Mouse (Mus musculus): Measurements from ENCODE around the gene Pde4b. TPM values are rescaled to one million over a fixed set of nuclear protein-coding genes. Genes with fewer than 3 reads are reported as not detected.
A peak's percentile ranks its signal among the peaks of the same experiment; 100 is the strongest.

Pde4b gene
- polyA plus RNA-seq, 1 experiment from 2014 or later, result 19.1 TPM

- Histone ChIP-seq H3K9ac (no peak overlapping the region), H3K27ac (replicated peaks) (no peak overlapping the region), H3K9me3 (no peaks in the 10 kb centered on the region), H3K27me3 (replicated peaks) (no peaks in the 10 kb centered on the region), H3K4me3 (no peak overlapping the region), H3K4me2 (no peak overlapping the region), H3K4me1 (peaks cover 16% of the 10 kb centered on the region), H3K36me3 (no peaks in the 10 kb centered on the region)
- no peak for ATAC-seq (ENCODE audit: extremely low read depth, insufficient number of reproducible peaks, low FRiP score, low TSS enrichment)
- WGBS, result 83% methylated on average over 1 of the region's 1 CpGs
Observed at GRCm38 (mm10) chr4:102351476-102352475, 264.4 kb downstream of the Pde4b start.

GRCm38 (mm10) chr4:102353641-102354403 is 266.5 kb downstream of the Pde4b start:
- H3K9me3 ChIP-seq, result no peaks in the 10 kb centered on the region
- ATAC-seq (ENCODE audit: extremely low read depth, insufficient number of reproducible peaks, low FRiP score, low TSS enrichment), result no peak
- no peak overlapping the region for H3K27ac ChIP-seq (replicated peaks)
- H3K4me2 ChIP-seq, result no peak overlapping the region
- H3K4me1 ChIP-seq, result peaks cover 15% of the 10 kb centered on the region
- WGBS, result 76% methylated on average over 3 of the region's 3 CpGs
- no peak overlapping the region for H3K4me3 ChIP-seq
- no peak overlapping the region for H3K9ac ChIP-seq
- H3K36me3 ChIP-seq, result no peaks in the 10 kb centered on the region
- no peaks in the 10 kb centered on the region for H3K27me3 ChIP-seq (replicated peaks)

- Histone ChIP-seq H3K9me3 (no peaks in the 10 kb centered on the region), H3K4me1 (no peaks in the 10 kb centered on the region), H3K27me3 (replicated peaks) (no peaks in the 10 kb centered on the region), H3K9ac (no peak overlapping the region), H3K36me3 (no peaks in the 10 kb centered on the region), H3K4me3 (no peak overlapping the region), H3K4me2 (0 out of 2 replicates have a peak overlapping the region, but pooled peaks have one; percentile 3), H3K27ac (replicated peaks) (no peak overlapping the region)
- no peak for ATAC-seq (ENCODE audit: extremely low read depth, insufficient number of reproducible peaks, low FRiP score, low TSS enrichment)
- WGBS, result 56% methylated on average over 9 of the region's 9 CpGs
Observed at GRCm38 (mm10) chr4:102368105-102368735, 280.9 kb downstream of the Pde4b start.

GRCm38 (mm10) chr4:102374614-102375013 is 287.3 kb downstream of the Pde4b start:
- Histone ChIP-seq H3K4me2 (no peak overlapping the region), H3K36me3 (no peaks in the 10 kb centered on the region), H3K27me3 (replicated peaks) (no peaks in the 10 kb centered on the region), H3K9me3 (no peaks in the 10 kb centered on the region), H3K4me1 (no peaks in the 10 kb centered on the region), H3K9ac (no peak overlapping the region), H3K27ac (replicated peaks) (no peak overlapping the region), H3K4me3 (no peak overlapping the region)
- no peak for ATAC-seq (ENCODE audit: extremely low read depth, insufficient number of reproducible peaks, low FRiP score, low TSS enrichment)
- WGBS, result 65% methylated on average over 5 of the region's 5 CpGs

GRCm38 (mm10) chr4:102382763-102383505 is 295.6 kb downstream of the Pde4b start:
- peak; percentile 78 for ATAC-seq (ENCODE audit: extremely low read depth, insufficient number of reproducible peaks, low FRiP score, low TSS enrichment)
- Histone ChIP-seq H3K4me3 (no peak overlapping the region), H3K9me3 (no peaks in the 10 kb centered on the region), H3K27ac (replicated peaks) (peak overlapping the region; percentile 93), H3K4me2 (peak overlapping the region; percentile 39), H3K36me3 (no peaks in the 10 kb centered on the region), H3K4me1 (peaks cover 26% of the 10 kb centered on the region), H3K27me3 (replicated peaks) (no peaks in the 10 kb centered on the region), H3K9ac (no peak overlapping the region; the same call in 1 of the 2 replicates)
- 11% methylated on average over 1 of the region's 1 CpGs for WGBS

GRCm38 (mm10) chr4:102393605-102394004 is 306.3 kb downstream of the Pde4b start:
- H3K27me3 ChIP-seq (replicated peaks), result no peaks in the 10 kb centered on the region
- H3K36me3 ChIP-seq, result peaks cover 3% of the 10 kb centered on the region; the same call in 1 of the 2 replicates
- H3K4me2 ChIP-seq, result no peak overlapping the region
- H3K4me3 ChIP-seq, result no peak overlapping the region
- no peak for ATAC-seq (ENCODE audit: extremely low read depth, insufficient number of reproducible peaks, low FRiP score, low TSS enrichment)
- 0 out of 2 replicates have a peak, but pooled peaks cover 5% of the 10 kb centered on the region for H3K9me3 ChIP-seq
- H3K27ac ChIP-seq (replicated peaks), result no peak overlapping the region
- no peak overlapping the region for H3K9ac ChIP-seq
- peaks cover 41% of the 10 kb centered on the region for H3K4me1 ChIP-seq
- 72% methylated on average over 2 of the region's 2 CpGs for WGBS

- Histone ChIP-seq H3K27me3 (replicated peaks) (no peaks in the 10 kb centered on the region), H3K4me1 (peaks cover 22% of the 10 kb centered on the region), H3K36me3 (peaks cover 3% of the 10 kb centered on the region; the same call in 1 of the 2 replicates), H3K9ac (no peak overlapping the region), H3K4me2 (no peak overlapping the region), H3K9me3 (0 out of 2 replicates have a peak, but pooled peaks cover 5% of the 10 kb centered on the region), H3K4me3 (no peak overlapping the region), H3K27ac (replicated peaks) (no peak overlapping the region)
- WGBS, result 82% methylated on average over 4 of the region's 4 CpGs
- ATAC-seq (ENCODE audit: extremely low read depth, insufficient number of reproducible peaks, low FRiP score, low TSS enrichment), result no peak
Observed at GRCm38 (mm10) chr4:102397334-102397733, 310.0 kb downstream of the Pde4b start.

- no peak for ATAC-seq (ENCODE audit: extremely low read depth, insufficient number of reproducible peaks, low FRiP score, low TSS enrichment)
- Histone ChIP-seq H3K4me2 (no peak overlapping the region), H3K4me1 (peaks cover 14% of the 10 kb centered on the region), H3K27ac (replicated peaks) (peak overlapping the region; percentile 83), H3K4me3 (no peak overlapping the region), H3K27me3 (replicated peaks) (no peaks in the 10 kb centered on the region), H3K36me3 (peaks cover 3% of the 10 kb centered on the region; the same call in 1 of the 2 replicates), H3K9ac (no peak overlapping the region), H3K9me3 (0 out of 2 replicates have a peak, but pooled peaks cover 5% of the 10 kb centered on the region)
- WGBS, result 79% methylated on average over 1 of the region's 1 CpGs
Observed at GRCm38 (mm10) chr4:102398512-102398911, 311.2 kb downstream of the Pde4b start.

- Histone ChIP-seq H3K27me3 (replicated peaks) (no peaks in the 10 kb centered on the region), H3K9ac (no peak overlapping the region), H3K4me2 (no peak overlapping the region), H3K9me3 (no peaks in the 10 kb centered on the region), H3K4me1 (peaks cover 33% of the 10 kb centered on the region), H3K4me3 (no peak overlapping the region), H3K36me3 (no peaks in the 10 kb centered on the region), H3K27ac (replicated peaks) (no peak overlapping the region)
- WGBS, result 57% methylated on average over 3 of the region's 3 CpGs
- no peak for ATAC-seq (ENCODE audit: extremely low read depth, insufficient number of reproducible peaks, low FRiP score, low TSS enrichment)
Observed at GRCm38 (mm10) chr4:102406848-102407247, 319.5 kb downstream of the Pde4b start.

GRCm38 (mm10) chr4:102408132-102408531 is 320.8 kb downstream of the Pde4b start:
- no peak for ATAC-seq (ENCODE audit: extremely low read depth, insufficient number of reproducible peaks, low FRiP score, low TSS enrichment)
- peak overlapping the region; percentile 60; the same call in 1 of the 2 replicates for H3K27ac ChIP-seq (replicated peaks)

More at GRCm38 (mm10) chr4:102408132-102408531, 320.8 kb downstream of the Pde4b start:
- H3K4me2 ChIP-seq, result 0 out of 2 replicates have a peak overlapping the region, but pooled peaks have one; percentile 37
- no peak overlapping the region for H3K4me3 ChIP-seq
- H3K4me1 ChIP-seq, result peaks cover 33% of the 10 kb centered on the region
- no peak overlapping the region for H3K9ac ChIP-seq
- no peaks in the 10 kb centered on the region for H3K36me3 ChIP-seq
- no peaks in the 10 kb centered on the region for H3K9me3 ChIP-seq
- 37% methylated on average over 2 of the region's 2 CpGs for WGBS
- no peaks in the 10 kb centered on the region for H3K27me3 ChIP-seq (replicated peaks)
